Mouse (Mus musculus): ENCODE measurements around the gene Exoc6b.

- no peak for TF ChIP-seq POLR2A (IDR thresholded peaks at IDR 0.05; ENCODE audit: insufficient read length, low read depth)
- no peak for TF ChIP-seq POLR2AphosphoS2 (IDR thresholded peaks at IDR 0.05; ENCODE audit: insufficient read length, low read depth)
These were observed 316.4 kb downstream of the Exoc6b start for GRCm38 (mm10) chr6:84752806-84753420.

Data from myocyte (in vitro differentiated cells).